Mouse (Mus musculus): ENCODE measurements at regions not wholly inside any gene's neighbourhood (a gene's known extent, or its start where the extent isn't known, plus 50 kb on each side); places are given as distances from the start of the nearest gene placed in this dataset.

DNA sequence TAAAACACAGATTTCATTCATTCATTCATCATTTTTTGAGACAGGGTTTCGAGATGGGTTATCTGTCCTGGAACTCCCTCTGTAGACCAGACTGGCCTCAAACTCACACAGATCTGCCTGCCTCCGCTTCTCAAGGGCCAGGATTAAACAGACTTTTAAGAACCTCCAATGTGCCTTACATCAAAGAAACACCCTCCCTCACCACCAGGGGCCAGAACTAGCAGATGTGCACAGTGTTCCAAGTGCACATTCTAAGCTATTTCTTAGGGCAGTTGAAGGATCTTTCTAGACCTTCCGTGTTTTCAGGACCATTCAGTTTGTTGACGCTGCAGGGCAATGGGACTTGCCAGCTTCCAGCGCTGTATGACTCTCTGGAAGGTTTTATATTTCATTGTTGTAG, 88.6 kb upstream of the Ado start:
- ATAC-seq (replicated peaks; ENCODE audit: insufficient number of reproducible peaks, low FRiP score, low TSS enrichment, poor library complexity, severe bottlenecking): 0 out of 2 replicates have a peak, but pooled peaks have one; percentile 16

GRCm38 (mm10) chr10:67636569-67636968, 87.8 kb upstream of the Ado start:
- peak; percentile 63 for ATAC-seq (replicated peaks; ENCODE audit: insufficient number of reproducible peaks, low FRiP score, low TSS enrichment, poor library complexity, severe bottlenecking)

- no peak for ATAC-seq (replicated peaks; ENCODE audit: insufficient number of reproducible peaks, low FRiP score, low TSS enrichment, poor library complexity, severe bottlenecking)
These were observed 86.0 kb upstream of the Ado start for GRCm38 (mm10) chr10:67634795-67635194.

- peak; percentile 75 for ATAC-seq (replicated peaks; ENCODE audit: insufficient number of reproducible peaks, low FRiP score, low TSS enrichment, poor library complexity, severe bottlenecking)
These were observed 84.3 kb upstream of the Ado start for GRCm38 (mm10) chr10:67633063-67633462.

GRCm38 (mm10) chr10:67623338-67623737, 74.6 kb upstream of the Ado start:
- no peak for ATAC-seq (replicated peaks; ENCODE audit: insufficient number of reproducible peaks, low FRiP score, low TSS enrichment, poor library complexity, severe bottlenecking)

DNA sequence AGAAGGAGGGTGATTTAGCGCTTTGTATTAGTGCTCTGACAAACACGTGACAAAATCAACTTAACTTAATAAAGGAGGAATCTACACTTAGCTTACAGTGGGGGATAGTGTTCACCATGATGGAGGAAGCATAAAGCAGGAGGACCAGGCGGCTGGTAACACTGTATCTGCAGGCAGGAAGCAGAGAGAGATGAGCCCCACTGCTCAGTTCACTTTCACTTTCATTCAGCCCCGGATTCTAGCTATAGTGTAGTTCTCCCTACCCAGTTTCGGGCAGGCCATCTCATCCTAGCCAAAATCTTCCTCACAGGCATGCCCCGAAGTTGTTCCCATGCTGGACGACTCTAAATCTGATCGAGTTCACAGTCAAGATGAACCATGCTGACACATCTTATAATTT, 71.3 kb upstream of the Ado start:
- peak; percentile 46 for ATAC-seq (replicated peaks; ENCODE audit: insufficient number of reproducible peaks, low FRiP score, low TSS enrichment, poor library complexity, severe bottlenecking)

GRCm38 (mm10) chr10:67618112-67618511, 69.4 kb upstream of the Ado start:
- no peak for ATAC-seq (replicated peaks; ENCODE audit: insufficient number of reproducible peaks, low FRiP score, low TSS enrichment, poor library complexity, severe bottlenecking)

GRCm38 (mm10) chr10:67615016-67615415, 66.3 kb upstream of the Ado start:
- ATAC-seq (replicated peaks; ENCODE audit: insufficient number of reproducible peaks, low FRiP score, low TSS enrichment, poor library complexity, severe bottlenecking): no peak

GRCm38 (mm10) chr10:67610689-67611088, 61.9 kb upstream of the Ado start:
- ATAC-seq (replicated peaks; ENCODE audit: insufficient number of reproducible peaks, low FRiP score, low TSS enrichment, poor library complexity, severe bottlenecking): peak; percentile 57

DNA sequence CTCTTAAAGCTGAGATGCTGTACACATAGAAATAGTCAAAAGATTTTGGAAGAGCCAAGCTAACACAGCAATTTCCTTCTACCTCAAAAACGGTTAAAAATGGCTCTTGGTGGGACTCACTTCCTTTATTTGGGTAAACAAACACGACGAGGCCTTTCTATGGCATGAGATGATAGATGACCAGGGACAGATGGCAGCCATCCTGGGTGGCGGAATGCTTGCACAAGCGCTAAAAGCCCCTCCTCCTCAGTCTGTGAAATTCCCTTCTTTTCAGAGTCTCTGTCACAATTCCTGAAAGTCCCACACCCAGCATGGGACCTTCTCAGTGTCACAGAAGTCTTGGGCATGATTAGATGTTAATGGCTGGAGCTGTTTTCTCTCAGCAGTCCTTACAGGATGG, 59.3 kb upstream of the Ado start:
- no peak for ATAC-seq (replicated peaks; ENCODE audit: insufficient number of reproducible peaks, low FRiP score, low TSS enrichment, poor library complexity, severe bottlenecking)

DNA sequence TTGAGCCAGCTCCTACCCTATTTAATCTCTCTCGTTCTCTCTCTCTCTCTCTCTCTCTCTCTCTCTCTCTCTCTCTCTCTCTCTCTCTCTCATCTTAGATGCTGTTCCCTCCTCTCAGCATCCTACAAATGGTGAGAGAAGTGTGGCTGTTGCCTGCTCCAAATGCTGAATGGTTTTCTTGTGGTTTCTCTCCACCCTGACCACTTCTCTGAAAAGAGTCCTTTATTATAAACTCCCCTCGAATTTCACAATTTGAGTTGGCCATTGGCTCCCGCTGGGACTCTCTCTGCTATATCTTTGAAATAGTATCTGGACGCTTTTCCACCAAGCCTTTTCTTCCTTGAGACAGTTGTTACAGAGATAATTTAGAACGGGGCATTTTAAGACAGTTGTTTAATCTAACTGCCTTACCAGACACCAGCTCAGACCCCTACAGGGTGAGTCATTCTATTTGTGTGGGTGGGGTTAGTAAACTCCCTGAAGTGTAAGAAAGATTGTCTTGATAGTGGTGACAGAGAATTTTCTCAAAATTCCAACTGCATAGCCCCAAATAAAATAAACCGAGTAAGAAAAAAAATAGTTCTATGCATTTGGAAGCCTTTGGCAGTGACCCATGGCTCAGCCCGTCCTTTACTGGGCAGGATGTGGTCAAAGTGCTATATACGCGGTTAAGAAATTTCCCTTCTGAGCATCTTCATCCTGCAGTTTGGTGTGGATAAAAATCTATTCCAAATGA, 58.7 kb upstream of the Ado start:
- no peak for ATAC-seq (replicated peaks; ENCODE audit: insufficient number of reproducible peaks, low FRiP score, low TSS enrichment, poor library complexity, severe bottlenecking)

DNA sequence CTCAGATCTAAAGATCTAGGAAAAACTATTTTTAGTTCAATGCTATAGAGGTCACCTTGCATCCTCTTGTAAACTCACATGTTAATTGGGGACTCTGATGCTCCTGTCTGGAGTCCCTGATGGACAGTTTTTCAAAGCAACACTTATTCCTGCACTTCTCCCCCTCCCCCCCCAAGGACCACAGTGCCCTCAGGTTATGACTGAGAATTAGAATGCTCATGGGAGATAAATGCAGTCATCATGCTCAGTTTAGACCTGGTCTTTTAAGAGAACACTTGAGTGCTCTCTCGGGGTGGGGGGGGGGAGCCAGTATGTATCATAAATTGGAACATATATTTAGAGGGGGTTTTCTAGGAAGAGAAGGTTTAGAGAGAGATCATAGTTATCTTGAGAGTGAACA, 58.0 kb upstream of the Ado start:
- ATAC-seq (replicated peaks; ENCODE audit: insufficient number of reproducible peaks, low FRiP score, low TSS enrichment, poor library complexity, severe bottlenecking): no peak

DNA sequence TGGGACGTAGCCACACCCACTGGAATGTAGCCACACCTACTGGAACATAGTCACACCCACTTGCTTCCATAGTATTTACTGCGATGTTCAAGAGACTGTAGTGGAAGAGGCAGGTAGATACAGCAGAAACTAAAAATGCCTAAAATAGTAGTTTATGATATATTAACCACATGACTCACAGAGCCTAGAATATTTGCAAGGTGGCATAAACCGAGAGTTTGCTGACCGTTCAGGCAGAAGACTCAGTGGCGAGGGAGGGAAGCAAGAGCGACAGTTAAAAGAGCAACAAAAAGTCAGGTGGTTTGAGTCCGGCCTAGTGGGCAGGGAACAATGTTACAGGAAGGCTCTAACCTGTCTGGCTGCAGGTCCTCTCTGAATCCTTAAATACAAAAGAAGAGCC, 50.6 kb upstream of the Ado start:
- no peak for ATAC-seq (replicated peaks; ENCODE audit: insufficient number of reproducible peaks, low FRiP score, low TSS enrichment, poor library complexity, severe bottlenecking)

DNA sequence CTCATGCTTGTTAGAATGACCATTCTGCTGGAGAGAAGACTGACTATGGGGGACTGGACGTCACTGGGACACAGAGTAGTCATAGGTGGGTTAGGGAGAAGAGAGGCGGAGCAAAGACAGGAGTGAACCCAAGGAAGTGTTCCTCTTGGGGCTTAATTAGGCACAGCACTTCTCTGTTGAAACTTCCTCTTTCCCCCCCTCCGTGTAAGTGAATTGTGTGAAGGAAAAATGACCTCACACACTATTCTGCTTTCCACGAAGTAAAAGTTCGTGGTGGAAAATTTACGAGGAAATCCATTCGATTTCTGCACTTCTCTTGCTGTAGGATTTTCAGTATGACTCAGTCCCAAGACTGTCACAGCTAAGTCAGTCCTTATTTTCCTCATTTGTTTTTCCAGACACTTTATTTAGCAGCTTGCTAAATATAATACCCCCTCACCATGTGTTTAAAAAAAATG, 49.9 kb upstream of the Ado start:
- ATAC-seq (replicated peaks; ENCODE audit: insufficient number of reproducible peaks, low FRiP score, low TSS enrichment, poor library complexity, severe bottlenecking): peak; percentile 91
